Mouse (Mus musculus): ENCODE data around the gene Faxc. TPM values are rescaled to one million over a fixed set of nuclear protein-coding genes. Genes with fewer than 3 reads are reported as not detected.

Faxc gene
- 0.25 TPM in 1 of 2 replicates, not detected in the other for total RNA-seq (2017)

GRCm38 (mm10) chr4:21930971-21931771 lies at the start of gene Faxc:
Faxc (plus strand) TSS chr4:21931329.
- no peak for ATAC-seq (ENCODE audit: extremely low read depth, insufficient number of reproducible peaks, low FRiP score, poor library complexity, severe bottlenecking)

DNA sequence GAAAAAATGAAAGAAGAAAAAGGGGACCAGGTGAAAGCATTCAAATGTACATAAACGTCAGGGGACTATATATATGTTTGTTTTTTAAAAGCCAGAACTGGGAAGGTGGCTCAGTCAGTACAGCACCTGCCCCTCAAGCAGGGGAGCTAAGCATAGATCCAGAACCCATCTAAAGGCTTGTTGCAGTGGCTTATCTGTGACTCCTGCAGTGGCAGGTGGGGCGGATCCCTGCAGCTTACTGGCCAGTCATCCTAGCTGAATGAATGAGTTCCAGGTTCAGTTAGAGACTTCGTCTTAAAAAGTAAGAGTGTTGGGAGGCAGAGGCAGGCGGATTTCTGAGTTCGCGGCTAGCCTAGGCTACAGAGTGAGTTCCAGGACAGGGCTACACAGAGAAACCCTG lies 48.3 kb upstream of the Faxc start:
- no peak for ATAC-seq (ENCODE audit: extremely low read depth, insufficient number of reproducible peaks, low FRiP score, poor library complexity, severe bottlenecking)

- no peak for ATAC-seq (ENCODE audit: extremely low read depth, insufficient number of reproducible peaks, low FRiP score, poor library complexity, severe bottlenecking)
Observed at GRCm38 (mm10) chr4:21885831-21886230, 45.3 kb upstream of the Faxc start.

DNA sequence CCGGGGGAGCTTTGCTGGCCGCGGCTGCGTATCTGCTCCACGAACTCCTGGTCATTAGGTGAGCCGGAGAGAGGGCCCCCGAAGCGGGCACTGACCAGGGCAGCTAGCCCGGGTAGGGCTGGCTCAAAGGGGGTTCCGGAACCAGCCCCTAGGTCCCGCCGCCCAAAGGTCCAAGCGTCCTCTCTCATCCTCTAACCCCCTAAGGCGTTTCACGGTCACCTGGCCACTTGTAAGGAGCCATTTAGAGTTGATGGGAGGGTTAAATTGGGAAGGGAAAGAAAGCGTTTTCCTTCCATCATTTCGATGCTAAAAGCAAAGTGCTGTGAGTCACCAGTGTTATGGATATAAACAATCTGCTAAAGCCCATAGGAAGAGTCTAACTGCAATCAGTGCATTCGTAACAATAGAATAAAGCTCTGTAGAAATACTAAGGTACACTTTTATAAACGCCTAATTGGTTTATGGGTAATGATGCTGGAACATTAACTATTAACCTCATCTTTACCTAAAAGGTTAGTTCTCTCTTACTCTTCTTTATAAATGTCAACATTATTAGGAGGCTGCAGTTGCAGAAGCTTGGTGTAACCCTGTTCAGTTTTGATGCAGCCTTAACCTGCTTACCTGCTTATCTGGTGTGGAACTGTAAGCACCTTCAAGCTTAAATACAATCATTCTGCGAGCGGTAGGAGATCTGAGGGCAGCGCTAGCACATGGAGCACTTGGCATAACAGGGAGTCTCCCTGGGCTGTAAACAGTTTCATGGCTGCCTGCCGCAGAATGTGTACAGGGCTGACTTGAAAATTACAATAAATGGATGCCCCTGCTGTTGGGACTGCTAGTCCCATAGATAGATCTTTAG lies 872 bp downstream of the Faxc start:
- ATAC-seq (ENCODE audit: extremely low read depth, insufficient number of reproducible peaks, low FRiP score, poor library complexity, severe bottlenecking): no peak

DNA sequence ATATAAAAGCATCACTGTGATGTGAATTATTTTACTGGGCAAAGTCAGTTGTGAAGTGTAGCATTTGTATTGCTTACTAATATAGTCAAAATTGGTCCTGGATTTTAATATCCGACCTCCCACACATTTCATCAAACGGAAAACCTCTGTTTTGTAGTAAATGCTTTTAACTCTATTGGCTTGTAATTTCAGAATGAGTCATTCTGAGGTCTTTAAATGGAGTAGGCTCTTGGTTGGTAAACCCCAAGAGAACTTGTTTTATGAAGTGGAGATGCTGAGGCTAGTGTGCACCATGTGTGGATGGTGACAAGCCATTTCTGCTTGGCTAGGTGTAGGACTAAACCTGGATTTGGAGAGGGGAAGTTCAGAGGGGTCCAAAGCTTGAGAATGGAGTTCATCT lies 4.2 kb downstream of the Faxc start:
- no peak for ATAC-seq (ENCODE audit: extremely low read depth, insufficient number of reproducible peaks, low FRiP score, poor library complexity, severe bottlenecking)

GRCm38 (mm10) chr4:21936424-21936823 lies 5.3 kb downstream of the Faxc start:
- no peak for ATAC-seq (ENCODE audit: extremely low read depth, insufficient number of reproducible peaks, low FRiP score, poor library complexity, severe bottlenecking)

GRCm38 (mm10) chr4:21937890-21938289 lies 6.8 kb downstream of the Faxc start:
- ATAC-seq (ENCODE audit: extremely low read depth, insufficient number of reproducible peaks, low FRiP score, poor library complexity, severe bottlenecking): no peak

DNA sequence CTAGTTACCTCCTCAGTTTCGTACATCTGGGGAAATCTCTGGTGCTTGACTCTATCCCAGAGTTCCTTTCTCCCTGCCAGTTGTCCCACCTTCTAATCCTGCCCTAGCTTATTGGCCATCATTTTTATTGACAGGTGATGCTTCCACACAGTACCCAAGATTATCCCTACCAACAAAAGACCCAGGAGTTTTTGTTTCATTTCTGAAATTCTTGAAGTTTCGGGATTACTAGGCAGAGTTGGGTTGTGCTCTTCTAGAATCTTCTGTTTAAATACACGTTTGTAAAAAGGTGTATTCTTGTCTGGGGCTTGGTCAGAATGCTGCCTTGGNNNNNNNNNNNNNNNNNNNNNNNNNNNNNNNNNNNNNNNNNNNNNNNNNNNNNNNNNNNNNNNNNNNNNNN lies 13.5 kb downstream of the Faxc start:
- no peak for ATAC-seq (ENCODE audit: extremely low read depth, insufficient number of reproducible peaks, low FRiP score, poor library complexity, severe bottlenecking)

- ATAC-seq (ENCODE audit: extremely low read depth, insufficient number of reproducible peaks, low FRiP score, poor library complexity, severe bottlenecking): no peak
Observed at GRCm38 (mm10) chr4:21951444-21951843, 20.3 kb downstream of the Faxc start.

GRCm38 (mm10) chr4:21952255-21952654 lies 21.1 kb downstream of the Faxc start:
- no peak for ATAC-seq (ENCODE audit: extremely low read depth, insufficient number of reproducible peaks, low FRiP score, poor library complexity, severe bottlenecking)

DNA sequence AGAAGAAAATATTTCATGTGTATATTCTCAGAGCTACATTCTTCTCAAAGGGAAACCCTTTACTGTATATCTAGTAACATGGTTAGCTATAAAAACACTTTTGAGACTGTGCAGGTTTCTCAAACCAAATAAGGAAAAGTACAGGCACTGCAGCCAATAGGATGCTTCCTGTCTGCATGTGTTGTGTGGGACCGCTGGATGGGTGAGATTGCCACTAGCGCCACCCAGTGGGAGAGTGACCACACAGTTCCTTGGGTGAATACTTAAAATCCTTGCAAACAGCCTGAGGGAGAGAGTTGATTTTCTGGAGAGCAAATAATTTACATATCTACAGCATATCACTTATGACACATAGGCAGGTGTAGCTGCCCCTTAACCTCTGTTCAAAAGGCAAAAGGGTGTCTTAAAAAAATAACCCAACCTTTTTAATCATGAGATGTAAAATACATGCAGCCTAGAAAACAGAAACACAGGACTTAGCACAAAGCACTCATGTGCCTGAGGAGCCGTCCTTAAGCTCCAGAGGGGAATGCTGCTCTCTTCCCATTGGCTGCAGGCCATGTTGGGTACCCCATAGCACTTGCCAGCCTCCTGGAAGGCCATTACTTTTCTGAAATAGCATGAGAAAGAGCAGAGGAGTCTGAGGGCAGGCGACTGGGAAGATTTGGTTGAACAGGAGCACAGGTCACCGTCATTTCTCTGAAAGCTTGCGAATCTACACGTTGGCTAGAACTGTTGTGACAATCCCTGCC lies 26.6 kb downstream of the Faxc start:
- ATAC-seq (ENCODE audit: extremely low read depth, insufficient number of reproducible peaks, low FRiP score, poor library complexity, severe bottlenecking): no peak

GRCm38 (mm10) chr4:21971949-21972348 lies 40.8 kb downstream of the Faxc start:
- ATAC-seq (ENCODE audit: extremely low read depth, insufficient number of reproducible peaks, low FRiP score, poor library complexity, severe bottlenecking): no peak

- no peak for ATAC-seq (ENCODE audit: extremely low read depth, insufficient number of reproducible peaks, low FRiP score, poor library complexity, severe bottlenecking)
Observed at GRCm38 (mm10) chr4:21974126-21974525, 43.0 kb downstream of the Faxc start.

DNA sequence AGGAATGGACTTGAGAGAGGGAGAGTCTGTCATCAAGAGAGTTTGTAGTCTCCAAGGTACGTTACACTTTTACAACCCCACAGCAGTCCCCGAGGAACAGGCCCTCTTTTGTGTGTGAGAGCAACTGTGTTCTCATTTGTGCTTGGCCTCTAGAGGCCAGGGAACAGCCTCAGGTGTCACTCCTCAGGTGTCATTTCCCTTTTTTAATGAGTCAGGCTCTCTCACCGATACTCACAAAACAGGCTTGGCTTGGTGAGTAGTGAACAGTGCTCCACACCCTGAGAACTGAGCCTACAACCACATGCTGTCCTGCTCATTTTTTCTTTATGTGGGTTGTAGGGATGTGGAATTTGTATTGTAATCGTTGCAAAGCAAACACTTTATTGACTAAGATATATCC lies 49.3 kb downstream of the Faxc start:
- ATAC-seq (ENCODE audit: extremely low read depth, insufficient number of reproducible peaks, low FRiP score, poor library complexity, severe bottlenecking): no peak

GRCm38 (mm10) chr4:21982449-21982848 lies 51.3 kb downstream of the Faxc start:
- ATAC-seq (ENCODE audit: extremely low read depth, insufficient number of reproducible peaks, low FRiP score, poor library complexity, severe bottlenecking): no peak

- no peak for ATAC-seq (ENCODE audit: extremely low read depth, insufficient number of reproducible peaks, low FRiP score, poor library complexity, severe bottlenecking)
Observed at GRCm38 (mm10) chr4:21986857-21987256, 55.7 kb downstream of the Faxc start.

- no peak for ATAC-seq (ENCODE audit: extremely low read depth, insufficient number of reproducible peaks, low FRiP score, poor library complexity, severe bottlenecking)
Observed at GRCm38 (mm10) chr4:21987460-21987859, 56.3 kb downstream of the Faxc start.

- no peak for ATAC-seq (ENCODE audit: extremely low read depth, insufficient number of reproducible peaks, low FRiP score, poor library complexity, severe bottlenecking)
Observed at GRCm38 (mm10) chr4:21989571-21990091, 58.5 kb downstream of the Faxc start.

DNA sequence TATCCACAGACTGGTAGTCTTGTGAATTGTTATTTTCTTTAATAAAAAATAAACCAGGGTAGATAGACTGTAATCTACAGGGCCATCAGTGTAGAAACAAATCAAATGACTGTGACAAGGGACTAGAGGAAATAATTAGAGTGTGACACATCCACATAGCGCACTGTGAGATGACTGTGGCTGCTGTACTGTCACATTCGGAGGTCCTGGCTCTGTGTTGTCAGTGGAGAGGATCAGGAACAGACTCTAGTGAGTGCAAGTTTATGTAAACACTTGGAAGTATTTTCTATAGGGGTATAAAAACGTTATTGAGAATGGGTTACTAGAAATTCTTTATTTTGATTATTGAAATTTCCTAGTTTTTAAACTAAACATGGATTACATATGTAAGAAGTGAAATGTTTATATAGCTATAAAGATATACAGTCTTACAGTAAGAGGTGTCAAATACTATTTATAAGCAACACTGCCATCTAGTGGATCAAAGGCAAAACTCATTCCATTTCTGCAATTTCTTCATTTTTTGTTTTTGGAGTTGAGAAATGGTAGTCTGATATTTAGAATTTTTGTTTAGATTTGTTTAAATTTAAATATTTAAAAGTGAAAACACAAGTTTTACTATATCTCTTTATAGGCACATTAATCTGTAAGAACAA lies 59.6 kb downstream of the Faxc start:
- no peak for ATAC-seq (ENCODE audit: extremely low read depth, insufficient number of reproducible peaks, low FRiP score, poor library complexity, severe bottlenecking)
